Mouse (Mus musculus) kidney, postnatal 0 days (tissue): ENCODE measurements around the gene Dmrtc2. TPM values are rescaled to one million over a fixed set of nuclear protein-coding genes. Genes with fewer than 3 reads are reported as not detected.

Source experiments
- ATAC-seq: fragments of 200-750 bp; cut with Nextera tagmentation; replicated peaks from 2 replicates; pipeline ENCODE4 v1.8.0; 2017; ENCODE audit warnings: low read depth, moderate number of reproducible peaks, moderate TSS enrichment, moderate library complexity; ENCODE audit not compliant: low FRiP score
- DNase-seq: peaks from one replicate; pipeline ENCODE4 v3.0.0-alpha.2; 2016; ENCODE audit warnings: low spot score
- H3K27ac ChIP-seq: fragments of 300-500 bp; sonication (generic); 2 replicates; pipeline ENCODE4 v1.5.1; 2014; ENCODE audit warnings: mild to moderate bottlenecking
- H3K27me3 ChIP-seq: fragments of 300-500 bp; sonication (generic); 2 replicates; pipeline ENCODE4 v1.6.1; 2014; ENCODE audit warnings: low read length, mixed read lengths; ENCODE audit not compliant: insufficient read depth
- H3K36me3 ChIP-seq: fragments of 300-500 bp; sonication (generic); 2 replicates; pipeline ENCODE4 v1.6.1; 2014; ENCODE audit warnings: low read length, mixed read lengths; ENCODE audit not compliant: insufficient read depth
- H3K4me1 ChIP-seq: fragments of 300-500 bp; sonication (generic); replicated peaks from 2 replicates; pipeline ENCODE4 v1.6.1; 2014; ENCODE audit warnings: antibody characterized with exemption, low read length, mixed read lengths; ENCODE audit not compliant: insufficient read depth
- H3K4me2 ChIP-seq: fragments of 300-500 bp; sonication (generic); 2 replicates; pipeline ENCODE4 v1.6.1; 2014; ENCODE audit warnings: mild to moderate bottlenecking, low read length, moderate library complexity, mixed read lengths
- H3K4me3 ChIP-seq: fragments of 300-500 bp; sonication (generic); replicated peaks from 2 replicates; pipeline ENCODE4 v1.5.1; 2014; ENCODE audit warnings: low read depth, low read length
- H3K9ac ChIP-seq: fragments of 300-500 bp; sonication (generic); 2 replicates; pipeline ENCODE4 v1.6.1; 2014; ENCODE audit warnings: low read depth, low read length
- H3K9me3 ChIP-seq: fragments of 300-500 bp; sonication (generic); replicated peaks from 2 replicates; pipeline ENCODE4 v1.6.1; 2016; ENCODE audit warnings: low read length, inconsistent platforms, mixed read lengths
- CTCF ChIP-seq: IDR thresholded peaks from 2 replicates; pipeline ENCODE4 v1.5.1; 2016; ENCODE audit warnings: antibody characterized with exemption, low read depth, mild to moderate bottlenecking, moderate library complexity
- WGBS: fragments of 180-500 bp; shearing (Covaris S2); extraction: QIAGEN DNeasy Blood & Tissue Kit; methylation state at CpG from one replicate; pipeline ENCODE4 v1.1.7; 2014; 5-methylcytosine and 5-hydroxymethylcytosine counted together
- polyA plus RNA-seq: library from polyadenylated mRNA; unstranded; fragments of >200 nt; fragmentation: Nextera tagmentation; extraction: Ambion mirVana; gene quantifications from 2 replicates; pipeline ENCODE4 v1.2.1, GENCODE M21; 2015

The Dmrtc2 gene
- polyA plus RNA-seq, 1 experiment from 2014 or later, result 0.12 TPM

- Histone ChIP-seq H3K27ac (no peak overlapping the region), H3K4me2 (no peak overlapping the region), H3K36me3 (peaks cover 33% of the 10 kb centered on the region), H3K4me1 (no peaks in the 10 kb centered on the region), H3K9me3 (no peaks in the 10 kb centered on the region), H3K4me3 (no peak overlapping the region), H3K27me3 (no peaks in the 10 kb centered on the region), H3K9ac (no peak overlapping the region)
- WGBS, result 93% methylated on average over 14 of the region's 14 CpGs
- ATAC-seq, result no peak
- DNase-seq, result no peak
- TF ChIP-seq CTCF, result no peak
Observed at GRCm38 (mm10) chr7:24912480-24912879, 42.6 kb downstream of the Dmrtc2 start.

DNA sequence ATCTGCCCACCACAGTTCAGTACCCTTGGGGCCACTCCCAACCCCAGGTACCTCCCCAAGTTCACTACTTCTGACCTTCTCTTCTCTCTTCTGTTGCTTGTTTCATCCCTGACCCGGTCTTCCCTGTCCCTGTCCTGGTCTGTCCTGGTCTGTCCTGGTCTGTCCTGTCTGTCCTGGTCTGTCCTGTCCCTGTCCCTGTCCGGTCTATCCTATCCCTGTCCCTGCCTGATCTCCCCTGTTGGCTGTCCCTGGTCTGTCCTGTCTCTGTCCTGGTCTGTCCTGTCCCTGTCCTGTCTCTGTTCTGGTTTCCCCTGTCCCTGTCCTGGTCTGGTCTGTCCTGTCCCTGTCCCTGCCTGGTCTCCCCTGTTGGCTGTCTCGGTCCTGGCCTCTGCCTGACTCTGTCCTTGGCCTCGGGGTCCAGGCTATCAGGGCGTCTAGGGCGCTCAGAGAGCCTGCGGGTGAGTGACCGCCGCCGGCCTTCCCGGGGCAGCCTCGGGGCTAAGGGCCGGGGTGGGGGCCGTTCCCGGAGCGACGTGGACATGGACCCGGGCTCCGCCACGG lies 49.0 kb downstream of the Dmrtc2 start:
- 86% methylated on average over 20 of the region's 20 CpGs for WGBS
- no peak for DNase-seq
- Histone ChIP-seq H3K36me3 (peaks cover 63% of the 10 kb centered on the region), H3K27me3 (no peaks in the 10 kb centered on the region), H3K27ac (no peak overlapping the region), H3K4me2 (no peak overlapping the region), H3K4me3 (no peak overlapping the region), H3K9me3 (no peaks in the 10 kb centered on the region), H3K9ac (no peak overlapping the region), H3K4me1 (no peaks in the 10 kb centered on the region)
- no peak for TF ChIP-seq CTCF
- 0 out of 2 replicates have a peak, but pooled peaks have one; percentile 17 for ATAC-seq

- no peak overlapping the region for H3K9ac ChIP-seq
- peaks cover 71% of the 10 kb centered on the region for H3K36me3 ChIP-seq
- 0 out of 2 replicates have a peak, but pooled peaks have one; percentile 18 for ATAC-seq
- no peaks in the 10 kb centered on the region for H3K9me3 ChIP-seq
- no peak overlapping the region for H3K4me3 ChIP-seq
- no peak overlapping the region for H3K4me2 ChIP-seq
- H3K27me3 ChIP-seq, result no peaks in the 10 kb centered on the region
- no peak overlapping the region for H3K27ac ChIP-seq
- H3K4me1 ChIP-seq, result no peaks in the 10 kb centered on the region
- TF ChIP-seq CTCF, result no peak
- 86% methylated on average over 9 of the region's 9 CpGs for WGBS
- DNase-seq, result no peak
Observed at GRCm38 (mm10) chr7:24919728-24920127, 49.9 kb downstream of the Dmrtc2 start.

Other genes starting within 250 kb of the Dmrtc2 start
- gene Lypd3, start 233.5 kb upstream of the Dmrtc2 start, polyA plus RNA-seq, result 0.68 and 0.88 TPM in 2 replicates
- gene Tex101, start 193.4 kb upstream of the Dmrtc2 start, polyA plus RNA-seq, result not detected in 2 replicates
- not detected in 2 replicates for gene BC049730, start 160.8 kb upstream of the Dmrtc2 start, polyA plus RNA-seq
- gene Gm4763, start 143.1 kb upstream of the Dmrtc2 start, polyA plus RNA-seq, result not detected in 2 replicates
- gene Cd177, start 109.7 kb upstream of the Dmrtc2 start, polyA plus RNA-seq, result 0.05 and 0.36 TPM in 2 replicates
- gene Ceacam10, start 92.9 kb upstream of the Dmrtc2 start, polyA plus RNA-seq, result 0.11 and 0.22 TPM in 2 replicates
- 16.5 and 18.6 TPM in 2 replicates for gene Gm9844, start 7.8 kb upstream of the Dmrtc2 start, polyA plus RNA-seq
- not detected in 2 replicates for gene Lypd4, start 116 bp upstream of the Dmrtc2 start, polyA plus RNA-seq
- 2,933 and 3,330 TPM in 2 replicates for gene Rps19, start 14.3 kb downstream of the Dmrtc2 start, polyA plus RNA-seq
- 1.7 and 2.7 TPM in 2 replicates for gene Cd79a, start 27.3 kb downstream of the Dmrtc2 start, polyA plus RNA-seq
- 63.6 and 66.1 TPM in 2 replicates for gene Arhgef1, start 32.9 kb downstream of the Dmrtc2 start, polyA plus RNA-seq
- not detected in 2 replicates for gene Gm4881, start 74.4 kb downstream of the Dmrtc2 start, polyA plus RNA-seq
- 292 and 315 TPM in 2 replicates for gene Rabac1, start 102.7 kb downstream of the Dmrtc2 start, polyA plus RNA-seq
- 0.32 and 0.36 TPM in 2 replicates for gene Atp1a3, start 135.9 kb downstream of the Dmrtc2 start, polyA plus RNA-seq
- gene Grik5, start 202.3 kb downstream of the Dmrtc2 start, polyA plus RNA-seq, result 3.4 and 3.5 TPM in 2 replicates
- 23.5 and 24.9 TPM in 2 replicates for gene Zfp574, start 202.5 kb downstream of the Dmrtc2 start, polyA plus RNA-seq